8 mouse cellular contexts compared by ENCODE assay signal in the genomic region with DNA sequence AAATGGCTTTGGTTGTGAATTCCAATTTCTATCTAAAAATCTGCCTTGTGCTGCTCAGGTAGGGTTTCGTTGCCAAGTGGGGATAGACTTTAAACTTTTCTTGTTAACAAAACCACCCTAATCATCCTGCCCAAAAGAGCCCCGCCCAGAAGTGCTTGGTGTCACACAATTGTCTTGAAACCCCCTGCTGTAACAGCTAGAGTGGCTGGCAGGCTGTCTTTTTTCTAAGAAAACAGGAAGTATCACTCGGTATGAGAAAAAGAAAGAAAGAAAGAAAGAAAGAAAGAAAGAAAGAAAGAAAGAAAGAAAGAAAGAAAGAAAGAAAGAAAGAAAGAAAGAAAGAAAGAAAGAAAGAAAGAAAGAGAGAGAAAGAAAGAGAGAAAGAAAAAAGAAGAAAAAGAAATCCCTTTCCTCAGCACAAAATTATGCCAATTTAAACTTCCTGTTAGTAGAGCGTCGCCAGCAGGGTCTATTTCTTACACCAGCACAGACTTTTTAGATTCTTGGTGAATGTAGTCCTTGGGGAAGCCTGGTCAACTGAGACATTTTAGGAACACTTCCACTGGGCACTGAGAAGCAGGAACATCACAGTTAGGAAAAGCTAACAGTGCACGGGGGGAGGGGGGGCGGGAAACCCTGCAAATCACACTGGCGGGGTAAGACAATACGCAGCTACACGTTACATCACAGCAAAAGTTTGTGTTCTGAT.
A peak's percentile ranks its signal among the peaks of the same experiment; 100 is the strongest.
DNase-seq lines count a peak whose midpoint lies in the region; ATAC-seq and TF ChIP-seq lines count a peak whose summit lies in the region.

No protein-coding gene starts in this region.

- peaks cover 12% of the 10 kb centered on the region; the same call in 1 of the 2 replicates for H3K4me1 ChIP-seq in spleen, adult 2 months (ENCODE audit: control insufficient read depth, insufficient read depth, insufficient read length)
- peaks cover 15% of the 10 kb centered on the region for H3K4me1 ChIP-seq in forebrain, embryonic 14.5 days (ENCODE audit: control insufficient read depth, insufficient read depth, low read length)
- peaks cover 42 to 55% of the 10 kb centered on the region in 2 experiments for H3K4me1 ChIP-seq in liver, embryonic 14.5 days (replicated peaks; ENCODE audit: control insufficient read depth in 2 of 2, insufficient read depth in 2 of 2, low read length in 1 of 2)
- H3K4me1 ChIP-seq in small intestine, adult 2 months (ENCODE audit: control insufficient read depth, insufficient read depth, insufficient read length, low read length) = peaks cover 2% of the 10 kb centered on the region

- H3K4me2 ChIP-seq in forebrain, embryonic 14.5 days (ENCODE audit: low read length) = peak overlapping the region; percentile 88
- H3K4me2 ChIP-seq in liver, embryonic 14.5 days (ENCODE audit: low read depth) = peak overlapping the region; percentile 87

- peak overlapping the region; percentile 59 for H3K9ac ChIP-seq in forebrain, embryonic 14.5 days (ENCODE audit: low read length)
- H3K9ac ChIP-seq in liver, embryonic 14.5 days (replicated peaks) = peak overlapping the region; percentile 66

- H3K27me3 ChIP-seq in spleen, adult 2 months (ENCODE audit: control insufficient read depth, insufficient read depth, low read length) = no peaks in the 10 kb centered on the region
- no peaks in the 10 kb centered on the region; the same call in 1 of the 2 replicates for H3K27me3 ChIP-seq in forebrain, embryonic 14.5 days (replicated peaks; ENCODE audit: control insufficient read depth, insufficient read depth, low read length)
- H3K27me3 ChIP-seq in liver, embryonic 14.5 days (ENCODE audit: control insufficient read depth, insufficient read depth, low read length) = no peaks in the 10 kb centered on the region
- H3K27me3 ChIP-seq in small intestine, adult 2 months (ENCODE audit: control insufficient read depth, insufficient read depth, low read length) = peaks cover 6% of the 10 kb centered on the region; the same call in 1 of the 2 replicates

- no peaks in the 10 kb centered on the region for H3K9me3 ChIP-seq in forebrain, embryonic 14.5 days (replicated peaks; ENCODE audit: control insufficient read depth, low read length)
- H3K9me3 ChIP-seq in liver, embryonic 14.5 days (ENCODE audit: control insufficient read depth, low read length) = no peaks in the 10 kb centered on the region

- no peak for TF ChIP-seq POLR2A in spleen, adult 2 months (IDR thresholded peaks at IDR 0.05; ENCODE audit: low read depth, low read length)
- no peak for TF ChIP-seq POLR2A in small intestine, adult 2 months (IDR thresholded peaks at IDR 0.05; ENCODE audit: low read depth, low read length)

- WGBS in spleen, adult 2 months = 6% methylated on average over 10 of the region's 10 CpGs
- WGBS in forebrain, embryonic 14.5 days = 4% methylated on average over 10 of the region's 10 CpGs
- 4% methylated on average over 10 of the region's 10 CpGs for WGBS in liver, embryonic 14.5 days (ENCODE audit: insufficient replicate concordance)
- WGBS in small intestine, adult 2 months = 8% methylated on average over 10 of the region's 10 CpGs

- DNase-seq in spleen, adult 2 months (ENCODE audit: low read depth in 1 of 2, low spot score in 2 of 2) = peak in 1 of 2 experiments; percentile 14
- DNase-seq in spleen, postnatal 14 days (ENCODE audit: low spot score in 2 of 2) = no peak
- DNase-seq in forebrain, embryonic 14.5 days (ENCODE audit: low spot score) = peak; percentile 29
- DNase-seq in liver, embryonic 14.5 days (ENCODE audit: low read depth in 3 of 3, low spot score in 3 of 3) = peak in 1 of 3 experiments; percentile 41
- DNase-seq in cerebellum, adult 9-10 months = no peak
- DNase-seq in ovary, postnatal 36 days (ENCODE audit: low spot score) = no peak
- DNase-seq in cerebellum, postnatal 14 days = no peak

- no peak for TF ChIP-seq CTCF in spleen, adult 2 months (IDR thresholded peaks at IDR 0.05; ENCODE audit: extremely low read depth, insufficient read depth, insufficient read length, insufficient replicate concordance)
- no peak for TF ChIP-seq CTCF in liver, embryonic 14.5 days (IDR thresholded peaks at IDR 0.05; ENCODE audit: low read depth)
- TF ChIP-seq CTCF in small intestine, adult 2 months (IDR thresholded peaks at IDR 0.05; ENCODE audit: extremely low read depth, insufficient read length, insufficient replicate concordance, low read depth, low read length) = no peak

- peak overlapping the region; percentile 89 for H3K27ac ChIP-seq in spleen, adult 2 months (ENCODE audit: insufficient read depth, low read length)
- no peak overlapping the region for H3K27ac ChIP-seq in forebrain, embryonic 14.5 days (ENCODE audit: low read depth, low read length)
- H3K27ac ChIP-seq in liver, embryonic 14.5 days = peak overlapping the region; percentile 51; the same call in 1 of the 2 replicates
- H3K27ac ChIP-seq in small intestine, adult 2 months (ENCODE audit: insufficient read depth, low read depth, low read length) = no peak overlapping the region

- peak; percentile 10; the same call in 1 of the 2 replicates for ATAC-seq in forebrain, embryonic 14.5 days
- ATAC-seq in liver, embryonic 14.5 days (ENCODE audit: insufficient read depth) = no peak

- no peaks in the 10 kb centered on the region for H3K36me3 ChIP-seq in spleen, adult 2 months (ENCODE audit: control insufficient read depth, insufficient read depth, low read length)
- H3K36me3 ChIP-seq in forebrain, embryonic 14.5 days (ENCODE audit: control insufficient read depth, insufficient read depth, low read length) = no peaks in the 10 kb centered on the region
- no peaks in the 10 kb centered on the region for H3K36me3 ChIP-seq in liver, embryonic 14.5 days (replicated peaks; ENCODE audit: control insufficient read depth, insufficient read depth, low read depth)
- no peaks in the 10 kb centered on the region for H3K36me3 ChIP-seq in small intestine, adult 2 months (ENCODE audit: control insufficient read depth, insufficient read depth, low read length)

- H3K4me3 ChIP-seq in spleen, adult 2 months (ENCODE audit: extremely low read depth, insufficient read depth, insufficient read length) = peak overlapping the region; percentile 65
- peak overlapping the region; percentile 40 for H3K4me3 ChIP-seq in forebrain, embryonic 14.5 days (ENCODE audit: low read depth, low read length)
- peak overlapping the region; percentile 55 to 56 for H3K4me3 ChIP-seq in liver, embryonic 14.5 days (ENCODE audit: insufficient read depth in 1 of 2, low read depth in 2 of 2, low read length in 2 of 2)
- H3K4me3 ChIP-seq in small intestine, adult 2 months (ENCODE audit: low read depth, low read length) = peak overlapping the region; percentile 57

- no peak for TF ChIP-seq EP300 in liver, embryonic 14.5 days (IDR thresholded peaks at IDR 0.05; ENCODE audit: low read depth)

Comparison
In these comparisons a context has a peak if more than half of its experiments do, and no peak if none do; other contexts are left out.
1. H3K27ac ChIP-seq: peak in spleen, adult 2 months (single experiment) and liver, embryonic 14.5 days (single experiment); none in forebrain, embryonic 14.5 days (single experiment) and small intestine, adult 2 months (single experiment).
2. Peak in every context shown above with its lines, with median percentiles within 50 percentile points of each other: H3K4me3 ChIP-seq.